Mouse (Mus musculus): ENCODE results near the gene Mall.

GRCm38 (mm10) chr2:127734889-127735288 is 5.2 kb upstream of the Mall start:
- no peak for TF ChIP-seq GATA1 (IDR thresholded peaks at IDR 0.05; ENCODE audit: borderline replicate concordance, low read length)
- no peak for TF ChIP-seq FLI1 (IDR thresholded peaks at IDR 0.05; ENCODE audit: low read length)
